Mouse (Mus musculus) MEL (cell line): ENCODE data around the gene Bcl2a1d.
"Not testable (repeated sequence)": the region's sequence is repeated elsewhere in the genome, so short reads cannot be mapped to it uniquely, and the experiment has no call there.

Source experiments
- CTCF ChIP-seq, 3 experiments: IDR thresholded peaks in 2 of 3; conservative IDR thresholded peaks in 1 of 3; 2 replicates each; pipeline ENCODE4 v1.5.1; 2011 to 2012; ENCODE audit warnings: low read length in 3 of 3, low read depth in 2 of 3, mild to moderate bottlenecking in 2 of 3, improper control_type of control experiment in 1 of 3, inconsistent platforms in 1 of 3, mixed read lengths in 1 of 3, moderate library complexity in 1 of 3; ENCODE audit not compliant: control insufficient read depth in 1 of 3, insufficient read depth in 1 of 3, poor library complexity in 1 of 3, severe bottlenecking in 1 of 3
- EP300 ChIP-seq, 2 experiments: IDR thresholded peaks; 2 replicates each; pipeline ENCODE4 v1.6.1; 2011; ENCODE audit warnings: improper control_type of control experiment in 2 of 2, low read length in 2 of 2, low read depth in 1 of 2, mild to moderate bottlenecking in 1 of 2
- POLR2A ChIP-seq, 2 experiments: IDR thresholded peaks; 2 replicates each; pipeline ENCODE4 v1.6.1; 2011 to 2012; ENCODE audit warnings: low read length in 2 of 2, mild to moderate bottlenecking in 2 of 2, control low read depth in 1 of 2, improper control_type of control experiment in 1 of 2, low read depth in 1 of 2, moderate library complexity in 1 of 2; ENCODE audit not compliant: control insufficient read depth in 1 of 2, insufficient read depth in 1 of 2, poor library complexity in 1 of 2
- ZC3H11A ChIP-seq: IDR thresholded peaks from 2 replicates; pipeline ENCODE4 v1.6.1; 2012; ENCODE audit warnings: low read depth, mild to moderate bottlenecking, inconsistent platforms, low read length, improper control_type of control experiment

GRCm38 (mm10) chr9:88746687-88747086 lies 15.0 kb upstream of the Bcl2a1d start:
- TF ChIP-seq ZC3H11A; POLR2A (IDR thresholded peaks at IDR 0.05; ENCODE audit: control insufficient read depth in 1 of 2, insufficient read depth in 1 of 2, low read depth in 1 of 2, low read length in 2 of 2, poor library complexity in 1 of 2); EP300 (IDR thresholded peaks at IDR 0.05; ENCODE audit: low read depth in 1 of 2, low read length in 2 of 2); CTCF (IDR thresholded peaks at IDR 0.05 in 2 of 3, conservative IDR thresholded peaks at IDR 0.05 in 1 of 3; ENCODE audit: control insufficient read depth in 1 of 3, insufficient read depth in 1 of 3, low read depth in 2 of 3, low read length in 3 of 3, poor library complexity in 1 of 3, severe bottlenecking in 1 of 3): not testable (repeated sequence)
